Mouse (Mus musculus) hindbrain, embryonic 12.5 days (tissue): Measurements from ENCODE around the gene Psmb9. TPM values are rescaled to one million over a fixed set of nuclear protein-coding genes. Genes with fewer than 3 reads are reported as not detected.

Experiments used
- ATAC-seq: fragments of 200-750 bp; cut with Nextera tagmentation; 2 replicates; pipeline ENCODE4 v1.8.0; 2017; ENCODE audit warnings: moderate TSS enrichment; ENCODE audit not compliant: low FRiP score
- H3K27ac ChIP-seq: fragments of 300-500 bp; sonication (generic); 2 replicates; pipeline ENCODE4 v1.5.1; 2016; ENCODE audit warnings: mild to moderate bottlenecking
- H3K27me3 ChIP-seq: fragments of 300-500 bp; sonication (generic); 2 replicates; pipeline ENCODE4 v1.6.1; 2016; ENCODE audit warnings: mild to moderate bottlenecking
- H3K36me3 ChIP-seq: fragments of 300-500 bp; sonication (generic); 2 replicates; pipeline ENCODE4 v1.6.1; 2016; ENCODE audit warnings: mild to moderate bottlenecking
- H3K4me1 ChIP-seq: fragments of 300-500 bp; sonication (generic); 2 replicates; pipeline ENCODE4 v1.6.1; 2016
- H3K4me2 ChIP-seq: fragments of 300-500 bp; sonication (generic); replicated peaks from 2 replicates; pipeline ENCODE4 v1.6.1; 2016; ENCODE audit warnings: mild to moderate bottlenecking
- H3K4me3 ChIP-seq: fragments of 300-500 bp; sonication (generic); 2 replicates; pipeline ENCODE4 v1.5.1; 2016; ENCODE audit warnings: mild to moderate bottlenecking
- H3K9ac ChIP-seq: fragments of 300-500 bp; sonication (generic); 2 replicates; pipeline ENCODE4 v1.6.1; 2016; ENCODE audit warnings: mild to moderate bottlenecking, moderate library complexity
- H3K9me3 ChIP-seq: fragments of 300-500 bp; sonication (generic); replicated peaks from 2 replicates; pipeline ENCODE4 v1.6.1; 2016; ENCODE audit warnings: mild to moderate bottlenecking
- WGBS: fragments of 180-500 bp; shearing (Covaris S2); methylation state at CpG from one replicate; pipeline ENCODE4 v1.1.7; 2016; 5-methylcytosine and 5-hydroxymethylcytosine counted together
- polyA plus RNA-seq: library from polyadenylated mRNA; unstranded; fragments of >200 nt; fragmentation: Nextera tagmentation; extraction: Ambion mirVana; gene quantifications from 2 replicates; pipeline ENCODE4 v1.2.1, GENCODE M21; 2016

The Psmb9 gene
- polyA plus RNA-seq, 1 experiment from 2014 or later = 1.0 TPM

- Histone ChIP-seq H3K27ac (no peak overlapping the region), H3K4me3 (no peak overlapping the region), H3K36me3 (no peaks in the 10 kb centered on the region), H3K9ac (no peak overlapping the region), H3K27me3 (peaks cover 36% of the 10 kb centered on the region), H3K9me3 (no peaks in the 10 kb centered on the region), H3K4me1 (no peaks in the 10 kb centered on the region), H3K4me2 (no peak overlapping the region)
- 86% methylated on average over 8 of the region's 8 CpGs for WGBS
- ATAC-seq = no peak
Measured at GRCm38 (mm10) chr17:34217216-34217928, 29.8 kb upstream of the Psmb9 start.

GRCm38 (mm10) chr17:34215176-34215575, 27.6 kb upstream of the Psmb9 start:
- WGBS = 88% methylated on average over 12 of the region's 12 CpGs
- ATAC-seq = no peak
- Histone ChIP-seq H3K27me3 (peaks cover 58% of the 10 kb centered on the region), H3K9me3 (no peaks in the 10 kb centered on the region), H3K4me2 (no peak overlapping the region), H3K27ac (no peak overlapping the region), H3K4me1 (peaks cover 3% of the 10 kb centered on the region; the same call in 1 of the 2 replicates), H3K9ac (no peak overlapping the region), H3K36me3 (no peaks in the 10 kb centered on the region), H3K4me3 (no peak overlapping the region)

GRCm38 (mm10) chr17:34213936-34214335, 26.4 kb upstream of the Psmb9 start:
- Histone ChIP-seq H3K9me3 (no peaks in the 10 kb centered on the region), H3K36me3 (no peaks in the 10 kb centered on the region), H3K4me3 (0 out of 2 replicates have a peak overlapping the region, but pooled peaks have one; percentile 2), H3K4me1 (peaks cover 3% of the 10 kb centered on the region; the same call in 1 of the 2 replicates), H3K9ac (no peak overlapping the region), H3K4me2 (0 out of 2 replicates have a peak overlapping the region, but pooled peaks have one; percentile 19), H3K27ac (no peak overlapping the region), H3K27me3 (peaks cover 61% of the 10 kb centered on the region)
- no peak for ATAC-seq
- WGBS = 38% methylated on average over 21 of the region's 21 CpGs

GRCm38 (mm10) chr17:34211746-34212365, 24.3 kb upstream of the Psmb9 start:
- Histone ChIP-seq H3K4me3 (no peak overlapping the region), H3K27me3 (peaks cover 72% of the 10 kb centered on the region), H3K27ac (no peak overlapping the region), H3K4me1 (peaks cover 3% of the 10 kb centered on the region; the same call in 1 of the 2 replicates), H3K9ac (0 out of 2 replicates have a peak overlapping the region, but pooled peaks have one; percentile 10), H3K36me3 (no peaks in the 10 kb centered on the region), H3K4me2 (peak overlapping the region; percentile 18), H3K9me3 (no peaks in the 10 kb centered on the region)
- WGBS = 25% methylated on average over 23 of the region's 23 CpGs
- no peak for ATAC-seq

- peaks cover 81% of the 10 kb centered on the region for H3K27me3 ChIP-seq
- no peak for ATAC-seq
- no peak overlapping the region for H3K4me2 ChIP-seq
- H3K9me3 ChIP-seq = no peaks in the 10 kb centered on the region
- no peak overlapping the region for H3K9ac ChIP-seq
- peaks cover 3% of the 10 kb centered on the region; the same call in 1 of the 2 replicates for H3K4me1 ChIP-seq
- H3K36me3 ChIP-seq = no peaks in the 10 kb centered on the region
- no peak overlapping the region for H3K27ac ChIP-seq
- no peak overlapping the region for H3K4me3 ChIP-seq
- 77% methylated on average over 3 of the region's 3 CpGs for WGBS
Measured at GRCm38 (mm10) chr17:34210599-34210998, 23.0 kb upstream of the Psmb9 start.

GRCm38 (mm10) chr17:34209680-34210079, 22.1 kb upstream of the Psmb9 start:
- Histone ChIP-seq H3K4me3 (no peak overlapping the region), H3K27me3 (peaks cover 81% of the 10 kb centered on the region), H3K9ac (no peak overlapping the region), H3K27ac (no peak overlapping the region), H3K36me3 (no peaks in the 10 kb centered on the region), H3K4me1 (peaks cover 9% of the 10 kb centered on the region), H3K4me2 (no peak overlapping the region), H3K9me3 (no peaks in the 10 kb centered on the region)
- ATAC-seq = no peak
- WGBS = 51% methylated on average over 3 of the region's 3 CpGs

- Histone ChIP-seq H3K9me3 (no peaks in the 10 kb centered on the region), H3K27me3 (peaks cover 77% of the 10 kb centered on the region), H3K27ac (no peak overlapping the region), H3K4me3 (no peak overlapping the region), H3K36me3 (no peaks in the 10 kb centered on the region), H3K4me1 (peaks cover 10% of the 10 kb centered on the region), H3K4me2 (no peak overlapping the region), H3K9ac (no peak overlapping the region)
- ATAC-seq = no peak
- 23% methylated on average over 10 of the region's 10 CpGs for WGBS
Measured at GRCm38 (mm10) chr17:34208421-34208820, 20.9 kb upstream of the Psmb9 start.

- Histone ChIP-seq H3K36me3 (no peaks in the 10 kb centered on the region), H3K27ac (no peak overlapping the region), H3K27me3 (peaks cover 77% of the 10 kb centered on the region), H3K4me2 (no peak overlapping the region), H3K4me3 (no peak overlapping the region), H3K4me1 (peaks cover 10% of the 10 kb centered on the region), H3K9me3 (no peaks in the 10 kb centered on the region), H3K9ac (no peak overlapping the region)
- ATAC-seq = no peak
- WGBS = 96% methylated on average over 9 of the region's 9 CpGs
Measured at GRCm38 (mm10) chr17:34207866-34208265, 20.3 kb upstream of the Psmb9 start.

GRCm38 (mm10) chr17:34207456-34207855, 19.9 kb upstream of the Psmb9 start:
- no peaks in the 10 kb centered on the region for H3K9me3 ChIP-seq
- H3K4me1 ChIP-seq = peaks cover 10% of the 10 kb centered on the region
- no peak overlapping the region for H3K9ac ChIP-seq
- H3K27me3 ChIP-seq = peaks cover 75% of the 10 kb centered on the region
- H3K4me3 ChIP-seq = no peak overlapping the region
- H3K36me3 ChIP-seq = no peaks in the 10 kb centered on the region
- 61% methylated on average over 3 of the region's 3 CpGs for WGBS
- H3K27ac ChIP-seq = no peak overlapping the region
- ATAC-seq = no peak
- no peak overlapping the region for H3K4me2 ChIP-seq

- Histone ChIP-seq H3K36me3 (no peaks in the 10 kb centered on the region), H3K4me1 (peaks cover 8% of the 10 kb centered on the region), H3K4me2 (no peak overlapping the region), H3K27ac (no peak overlapping the region), H3K4me3 (no peak overlapping the region), H3K9ac (no peak overlapping the region), H3K9me3 (no peaks in the 10 kb centered on the region), H3K27me3 (peaks cover 69% of the 10 kb centered on the region)
- WGBS = 86% methylated on average over 5 of the region's 5 CpGs
- ATAC-seq = no peak
Measured at GRCm38 (mm10) chr17:34206731-34207130, 19.2 kb upstream of the Psmb9 start.

- Histone ChIP-seq H3K9ac (no peak overlapping the region), H3K4me1 (peaks cover 7% of the 10 kb centered on the region), H3K27ac (no peak overlapping the region), H3K9me3 (no peaks in the 10 kb centered on the region), H3K36me3 (no peaks in the 10 kb centered on the region), H3K27me3 (peaks cover 69% of the 10 kb centered on the region), H3K4me2 (no peak overlapping the region), H3K4me3 (no peak overlapping the region)
- ATAC-seq = no peak
- WGBS = 27% methylated on average over 9 of the region's 9 CpGs
Measured at GRCm38 (mm10) chr17:34205746-34206176, 18.2 kb upstream of the Psmb9 start.

GRCm38 (mm10) chr17:34205021-34205745, 17.6 kb upstream of the Psmb9 start:
- no peak for ATAC-seq
- peak overlapping the region; percentile 48 for H3K9ac ChIP-seq
- peak overlapping the region; percentile 45 for H3K4me3 ChIP-seq
- peaks cover 67% of the 10 kb centered on the region for H3K27me3 ChIP-seq
- peak overlapping the region; percentile 94 for H3K4me2 ChIP-seq
- peaks cover 7% of the 10 kb centered on the region for H3K4me1 ChIP-seq
- H3K9me3 ChIP-seq = no peaks in the 10 kb centered on the region
- no peak overlapping the region for H3K27ac ChIP-seq
- 15% methylated on average over 18 of the region's 18 CpGs for WGBS
- no peaks in the 10 kb centered on the region for H3K36me3 ChIP-seq
